Mouse (Mus musculus): Measurements from ENCODE around the gene Cdc20b. TPM values are rescaled to one million over a fixed set of nuclear protein-coding genes. Genes with fewer than 3 reads are reported as not detected.
A peak's percentile ranks its signal among the peaks of the same experiment; 100 is the strongest.
"Not testable (repeated sequence)": the region's sequence is repeated elsewhere in the genome, so short reads cannot be mapped to it uniquely, and the experiment has no call there.

The Cdc20b gene
- total RNA-seq (2021), result not detected
- long read RNA-seq, result 0 reads

GRCm38 (mm10) chr13:113034950-113035421 is at the start of gene Cdc20b:
Gene Cdc20b (plus strand): TSS chr13:113035111.
- DNase-seq (ENCODE audit: low spot score in 2 of 2), result peak; percentile 14 to 47

DNA sequence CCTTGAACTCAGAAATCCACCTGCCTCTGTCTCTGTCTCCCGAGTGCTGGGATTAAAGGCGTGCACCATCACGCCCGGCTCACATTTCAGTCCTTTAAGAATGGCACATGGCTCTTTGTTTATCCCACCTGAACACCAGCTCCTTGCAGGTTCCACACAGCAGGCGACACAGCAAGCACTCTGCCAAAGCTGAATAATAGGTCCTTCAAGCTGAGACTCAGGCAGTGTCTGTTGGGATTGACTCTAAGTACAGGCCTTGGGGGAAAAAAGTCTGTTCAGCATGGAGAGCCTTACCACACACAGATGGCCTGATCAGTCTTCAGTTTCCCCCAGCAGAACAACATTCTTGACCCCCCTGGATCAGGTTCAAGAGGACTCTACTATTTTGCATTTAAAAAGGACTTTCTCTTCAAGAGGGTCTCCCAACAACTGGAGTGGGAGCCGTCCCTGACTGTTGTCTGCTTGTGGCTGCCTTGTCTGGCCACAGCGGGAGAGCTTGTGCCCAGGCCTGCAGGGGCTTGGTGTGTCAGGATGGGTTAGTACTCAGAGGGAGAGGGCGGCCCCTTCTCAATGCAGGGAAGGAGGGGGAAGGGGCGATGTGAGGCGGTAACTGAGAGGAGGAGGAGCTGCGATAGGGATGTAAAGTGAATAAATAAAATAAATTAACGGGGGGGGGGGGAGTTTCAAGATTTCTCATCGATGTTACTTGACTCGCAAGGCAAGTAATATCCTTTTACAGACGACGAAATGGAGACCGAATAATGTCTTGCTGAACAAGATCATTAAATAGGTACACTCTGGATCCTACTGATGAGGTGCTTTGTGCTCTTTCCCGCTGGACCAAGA is 49.1 kb upstream of the Cdc20b start:
- no peak for DNase-seq (ENCODE audit: low spot score in 2 of 2)

DNA sequence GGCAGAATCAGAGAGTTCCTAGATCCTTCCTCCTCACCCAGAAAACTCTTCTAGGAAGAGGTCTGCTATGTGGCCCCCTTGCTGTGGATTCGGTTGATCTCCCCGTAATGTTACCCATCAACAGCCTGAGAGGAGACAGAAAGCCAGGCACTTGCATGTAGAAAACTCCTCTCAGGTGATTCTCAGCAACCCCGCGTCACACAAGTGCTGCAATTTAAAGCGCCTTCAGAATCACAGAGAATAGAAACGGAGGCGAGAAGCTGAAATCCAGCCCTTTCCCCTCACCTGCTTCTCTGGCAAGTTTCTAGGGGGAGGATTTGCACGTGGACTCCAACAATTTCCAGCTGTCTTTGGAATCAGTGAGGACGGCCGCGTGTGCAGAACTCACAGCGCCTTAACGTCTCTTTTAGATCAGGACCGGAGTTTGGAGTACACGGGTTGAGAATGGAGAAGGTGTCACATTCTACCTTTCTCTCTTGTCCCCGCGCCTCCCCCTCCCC is 48.4 kb upstream of the Cdc20b start:
- no peak for DNase-seq (ENCODE audit: low spot score in 2 of 2)

- peak; percentile 93 to 95 for DNase-seq (ENCODE audit: low spot score in 2 of 2)
These were observed 47.4 kb upstream of the Cdc20b start, which contains the start of gene Ccno for GRCm38 (mm10) chr13:112987532-112987943. Gene Ccno (plus strand): TSS chr13:112987802.

GRCm38 (mm10) chr13:112987991-112988390 is 46.9 kb upstream of the Cdc20b start:
- DNase-seq (ENCODE audit: low spot score in 2 of 2), result no peak

- no peak for DNase-seq (ENCODE audit: low spot score in 2 of 2)
These were observed 46.0 kb upstream of the Cdc20b start for GRCm38 (mm10) chr13:112988866-112989265.

GRCm38 (mm10) chr13:112989541-112989940 is 45.4 kb upstream of the Cdc20b start:
- no peak for DNase-seq (ENCODE audit: low spot score in 2 of 2)

DNA sequence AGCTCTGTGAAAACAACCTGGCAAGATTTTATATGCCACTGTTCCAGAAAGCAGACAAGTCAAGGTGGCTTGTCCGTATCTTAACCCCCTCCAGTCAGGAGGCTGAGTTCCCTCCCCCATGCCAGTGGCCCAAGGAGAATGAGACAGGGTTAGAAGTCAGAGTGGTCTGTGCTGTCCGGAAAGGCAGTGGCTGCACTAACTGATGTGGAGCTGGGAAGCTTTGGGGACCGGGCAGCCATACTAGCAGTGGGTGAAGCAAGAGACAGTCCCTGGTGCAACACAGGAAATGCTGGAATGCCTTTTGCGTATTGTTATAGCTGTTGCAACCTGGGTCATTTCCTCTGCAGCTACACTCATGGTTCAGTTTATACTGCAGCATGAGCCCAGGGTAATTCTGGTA is 44.6 kb upstream of the Cdc20b start:
- no peak for DNase-seq (ENCODE audit: low spot score in 2 of 2)

- DNase-seq (ENCODE audit: low spot score in 2 of 2), result no peak
These were observed 41.3 kb upstream of the Cdc20b start, which contains the start of gene Mcidas for GRCm38 (mm10) chr13:112993531-112994152. Gene Mcidas (plus strand): TSS chr13:112993845.

- DNase-seq (ENCODE audit: low spot score in 2 of 2), result peak in 1 of 2 experiments; percentile 77
These were observed 40.7 kb upstream of the Cdc20b start for GRCm38 (mm10) chr13:112994191-112994590.

DNA sequence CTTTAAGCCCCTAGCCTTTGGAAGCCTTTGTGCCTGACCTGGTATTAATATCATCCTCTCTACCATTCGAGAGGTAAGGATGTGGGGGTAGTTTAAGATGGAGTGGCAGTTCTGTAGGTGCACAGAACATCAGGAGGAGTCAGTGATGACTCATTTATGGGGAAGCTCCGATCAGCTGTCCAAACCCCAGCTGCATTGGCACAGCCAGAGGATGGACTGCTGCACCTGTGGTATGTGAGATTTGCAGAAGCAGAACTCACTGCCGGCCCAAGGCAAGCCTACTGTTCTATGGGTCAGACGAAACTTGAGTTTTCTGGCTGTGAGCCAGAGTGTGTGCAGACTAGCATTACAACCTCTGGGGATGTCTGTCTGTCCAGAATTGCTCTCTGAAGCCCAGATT is 38.5 kb upstream of the Cdc20b start:
- no peak for DNase-seq (ENCODE audit: low spot score in 2 of 2)

DNA sequence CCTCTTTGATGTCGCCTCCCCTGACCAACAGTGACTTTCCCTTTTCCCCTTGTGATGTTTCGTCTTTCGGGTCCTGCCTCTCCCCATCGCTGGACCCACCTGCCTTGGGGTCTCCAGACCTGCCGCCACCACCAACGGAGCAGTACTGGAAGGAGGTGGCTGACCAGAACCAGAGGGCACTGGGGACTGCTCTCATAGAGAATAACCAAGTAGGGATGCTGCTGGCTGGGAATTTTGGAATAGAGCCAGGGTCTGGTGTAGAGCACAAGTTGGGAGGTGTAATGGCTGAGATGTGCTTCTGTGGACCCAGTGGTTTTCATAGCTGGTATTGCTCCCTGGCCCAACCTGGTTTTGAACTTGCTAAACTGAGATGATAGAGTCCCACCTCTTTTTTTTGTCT is 37.5 kb upstream of the Cdc20b start:
- DNase-seq (ENCODE audit: low spot score in 2 of 2), result no peak

- peak in 1 of 2 experiments; percentile 33 for DNase-seq (ENCODE audit: low spot score in 2 of 2)
These were observed 36.3 kb upstream of the Cdc20b start for GRCm38 (mm10) chr13:112998427-112999201.

GRCm38 (mm10) chr13:113000090-113000489 is 34.8 kb upstream of the Cdc20b start:
- DNase-seq (ENCODE audit: low spot score in 2 of 2), result no peak

GRCm38 (mm10) chr13:113000576-113001318 is 34.2 kb upstream of the Cdc20b start:
- DNase-seq (ENCODE audit: low spot score in 2 of 2), result no peak

DNA sequence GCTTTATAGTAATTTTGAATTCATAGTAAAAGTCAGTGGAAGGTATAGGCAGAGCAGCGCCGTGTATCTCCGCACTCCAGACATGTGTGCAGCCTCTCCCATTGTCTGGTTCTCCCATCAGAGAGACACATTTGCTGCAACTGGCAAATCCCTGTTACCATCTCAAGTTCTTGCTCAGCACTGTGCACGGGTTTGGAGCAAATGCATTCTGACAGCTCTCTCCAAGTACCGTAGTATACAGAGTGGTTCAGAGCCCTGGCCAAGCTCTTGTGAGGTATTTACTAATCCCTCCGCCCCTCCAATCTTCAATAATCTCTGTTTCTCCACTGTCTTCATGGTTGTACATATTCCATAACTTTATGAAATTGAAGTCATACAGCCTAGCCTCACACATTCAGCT is 22.2 kb upstream of the Cdc20b start:
- no peak for DNase-seq (ENCODE audit: low spot score in 2 of 2)

DNA sequence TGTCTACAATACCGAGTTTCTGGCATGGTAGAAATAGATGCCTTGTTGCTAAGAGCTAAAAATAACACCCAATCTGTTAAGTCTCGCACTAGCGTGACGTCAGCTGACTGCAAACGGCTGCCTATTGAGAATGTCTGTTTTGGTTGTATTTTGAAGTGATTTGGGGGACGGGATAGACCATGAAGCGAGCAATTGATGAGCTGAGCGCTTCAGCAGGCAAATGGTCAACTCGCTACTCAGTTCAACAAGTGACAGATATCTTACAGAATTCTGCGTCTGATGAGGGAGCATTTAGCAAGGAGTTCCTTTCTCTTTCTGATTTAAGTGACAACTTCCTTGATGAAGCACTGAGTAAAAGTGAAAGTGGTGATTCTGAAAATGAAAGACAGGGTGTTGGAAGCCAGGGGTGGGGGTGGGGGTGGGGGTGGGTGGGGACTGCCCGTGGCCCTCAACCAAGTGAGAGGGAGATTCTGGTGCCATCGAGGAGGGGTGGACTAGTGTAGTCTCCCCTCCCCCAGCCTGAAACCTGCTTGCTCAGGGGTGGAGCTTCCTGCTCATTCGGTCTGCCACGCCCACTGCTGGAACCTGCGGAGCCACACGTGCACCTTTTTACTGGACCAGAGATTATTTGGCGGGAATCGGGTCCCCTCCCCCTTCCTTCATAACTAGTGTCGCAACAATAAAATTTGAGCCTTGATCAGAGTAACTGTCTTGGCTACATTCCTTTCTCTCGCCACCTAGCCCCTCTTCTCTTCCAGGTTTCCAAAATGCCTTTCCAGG is 21.5 kb upstream of the Cdc20b start:
- not testable (repeated sequence) for DNase-seq (ENCODE audit: low spot score in 2 of 2)

DNA sequence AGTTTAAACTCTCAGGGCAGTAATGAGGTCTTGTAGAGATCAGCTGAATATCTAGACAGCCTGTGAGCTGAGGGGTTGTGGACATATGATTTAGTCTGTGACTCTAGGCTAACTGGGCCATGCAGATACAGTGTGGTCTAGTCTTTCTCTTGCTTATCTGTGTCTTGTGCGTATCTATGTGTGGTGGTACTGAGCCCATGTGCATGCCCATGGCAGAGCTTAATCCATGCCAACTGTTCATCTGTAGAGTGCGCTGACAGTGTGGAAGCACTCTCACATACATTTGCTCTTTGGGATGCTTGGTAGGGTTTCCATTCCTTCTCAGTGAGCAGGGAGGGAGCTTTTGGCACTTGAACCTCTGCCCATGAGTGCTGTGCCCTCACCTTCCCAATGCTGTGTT is 13.4 kb upstream of the Cdc20b start:
- no peak for DNase-seq (ENCODE audit: low spot score in 2 of 2)

- no peak for DNase-seq (ENCODE audit: low spot score in 2 of 2)
These were observed 12.4 kb upstream of the Cdc20b start for GRCm38 (mm10) chr13:113022467-113022866.

Measured in layer of hippocampus, adult 18-20 months (tissue).